Mouse (Mus musculus): Measurements from ENCODE around the gene C130050O18Rik.
A peak's percentile ranks its signal among the peaks of the same experiment; 100 is the strongest.

Gene C130050O18Rik

GRCm38 (mm10) chr5:139397959-139398753 is 6.9 kb upstream of the C130050O18Rik start:
- peak; percentile 91 for DNase-seq (ENCODE audit: low spot score)

DNA sequence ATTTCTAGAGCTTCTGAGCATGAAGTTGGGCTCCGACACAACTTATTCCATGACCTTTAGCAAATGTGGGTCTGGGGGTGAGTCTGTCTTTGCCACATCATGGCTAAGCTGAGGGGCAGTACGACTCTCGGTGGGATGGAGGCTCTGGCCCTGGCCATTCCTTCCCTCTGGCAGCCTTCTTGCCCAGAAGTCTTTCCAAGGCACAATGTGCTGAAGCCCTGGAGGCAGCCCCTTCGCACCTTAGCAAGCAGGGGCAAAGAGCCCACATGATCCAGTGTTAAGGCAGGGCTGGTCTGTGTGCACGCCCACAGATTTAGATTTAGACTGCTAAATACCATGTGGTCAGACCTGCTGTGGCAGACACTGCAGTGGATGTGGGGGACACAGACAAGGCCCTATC is 6.3 kb upstream of the C130050O18Rik start:
- DNase-seq (ENCODE audit: low spot score): no peak

DNA sequence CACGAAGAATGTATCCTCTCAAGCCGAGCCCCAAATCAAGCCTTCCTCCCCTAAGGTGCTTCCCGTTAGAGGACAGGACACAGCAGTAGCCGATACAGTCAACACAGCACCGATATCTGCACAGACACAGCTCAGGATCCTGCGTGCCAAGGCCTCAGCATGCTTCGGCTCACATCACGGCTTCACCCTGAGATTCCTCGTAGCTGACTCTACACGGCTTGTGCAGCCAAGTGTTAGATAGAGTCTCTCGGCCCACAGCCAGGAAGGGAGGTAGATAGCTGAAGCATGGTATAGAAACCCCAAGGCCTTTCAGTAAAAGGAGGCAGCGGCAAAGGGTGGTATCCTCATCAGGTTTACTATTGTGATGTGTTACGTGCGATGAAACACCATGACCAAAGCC is 5.1 kb upstream of the C130050O18Rik start:
- no peak for DNase-seq (ENCODE audit: low spot score)

GRCm38 (mm10) chr5:139402106-139402505 is 3.0 kb upstream of the C130050O18Rik start:
- DNase-seq (ENCODE audit: low spot score): no peak

- DNase-seq (ENCODE audit: low spot score): no peak
Observed at GRCm38 (mm10) chr5:139403692-139404260, 1.3 kb upstream of the C130050O18Rik start.

DNA sequence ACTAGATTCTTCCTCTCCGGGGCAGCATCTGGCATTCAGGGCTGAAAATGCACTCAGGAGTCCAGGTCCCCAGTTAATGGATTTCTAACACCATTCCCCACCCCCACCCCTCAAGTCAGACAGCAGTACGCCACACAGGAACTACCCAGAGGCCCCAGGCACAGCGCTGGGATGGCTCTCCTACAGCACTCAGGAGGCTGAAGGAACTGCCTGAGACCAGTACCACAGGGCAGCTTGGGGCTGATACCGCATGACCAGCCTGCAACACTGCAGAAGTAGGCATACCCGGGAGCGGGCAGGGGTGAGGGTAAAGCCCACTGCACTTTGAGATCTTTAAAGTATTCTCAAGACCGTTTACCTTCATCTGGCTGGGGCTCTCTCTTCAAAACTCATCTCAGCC is 398 bp downstream of the C130050O18Rik start:
- no peak for DNase-seq (ENCODE audit: low spot score)

- DNase-seq (ENCODE audit: low spot score): no peak
Observed at GRCm38 (mm10) chr5:139405953-139406352, 873 bp downstream of the C130050O18Rik start.

GRCm38 (mm10) chr5:139407121-139407885 is 2.2 kb downstream of the C130050O18Rik start:
- DNase-seq (ENCODE audit: low spot score): peak; percentile 54

GRCm38 (mm10) chr5:139408511-139408910 is 3.4 kb downstream of the C130050O18Rik start:
- no peak for DNase-seq (ENCODE audit: low spot score)

DNA sequence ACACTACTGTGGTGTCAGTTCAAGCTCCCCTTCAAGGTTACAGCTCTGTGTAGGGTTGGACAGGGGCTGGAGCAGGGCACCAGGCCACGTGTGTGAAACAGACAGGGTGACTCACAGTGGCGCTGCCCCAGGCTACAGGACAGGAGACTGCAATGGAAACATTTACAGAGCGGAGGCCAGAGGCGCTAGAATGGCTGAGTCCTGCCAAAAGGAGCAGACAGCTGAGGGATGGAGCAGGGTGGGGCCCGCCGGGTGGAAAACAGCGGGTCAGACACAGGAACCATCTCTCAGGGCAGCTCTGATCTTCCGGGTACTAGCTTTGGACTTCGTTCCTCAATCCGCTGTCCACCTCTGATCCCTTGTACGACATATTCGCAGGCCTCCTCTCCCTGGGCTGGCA is 4.3 kb downstream of the C130050O18Rik start:
- peak; percentile 83 for DNase-seq (ENCODE audit: low spot score)

DNA sequence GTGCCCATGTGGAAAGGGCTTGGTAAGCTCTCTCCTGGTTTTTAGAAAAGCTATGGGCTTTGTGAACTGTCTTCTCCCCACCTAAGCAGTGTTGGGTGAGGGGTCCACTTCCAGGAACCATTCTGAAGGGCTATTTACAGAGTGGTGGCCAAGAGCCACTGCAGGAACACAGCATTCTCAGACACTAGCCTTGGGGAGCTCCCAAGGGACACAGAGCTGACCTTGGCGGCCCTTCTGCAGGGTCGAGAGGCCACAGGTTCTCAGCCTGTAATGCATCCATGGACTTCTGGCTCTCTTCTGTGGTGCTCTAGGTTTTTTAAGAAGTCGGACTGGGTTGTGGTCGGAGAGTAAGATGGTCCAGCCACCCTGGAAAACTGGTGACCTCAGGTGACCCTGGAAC is 5.0 kb downstream of the C130050O18Rik start:
- DNase-seq (ENCODE audit: low spot score): no peak

- no peak for DNase-seq (ENCODE audit: low spot score)
Observed at GRCm38 (mm10) chr5:139411117-139411516, 6.0 kb downstream of the C130050O18Rik start.

DNA sequence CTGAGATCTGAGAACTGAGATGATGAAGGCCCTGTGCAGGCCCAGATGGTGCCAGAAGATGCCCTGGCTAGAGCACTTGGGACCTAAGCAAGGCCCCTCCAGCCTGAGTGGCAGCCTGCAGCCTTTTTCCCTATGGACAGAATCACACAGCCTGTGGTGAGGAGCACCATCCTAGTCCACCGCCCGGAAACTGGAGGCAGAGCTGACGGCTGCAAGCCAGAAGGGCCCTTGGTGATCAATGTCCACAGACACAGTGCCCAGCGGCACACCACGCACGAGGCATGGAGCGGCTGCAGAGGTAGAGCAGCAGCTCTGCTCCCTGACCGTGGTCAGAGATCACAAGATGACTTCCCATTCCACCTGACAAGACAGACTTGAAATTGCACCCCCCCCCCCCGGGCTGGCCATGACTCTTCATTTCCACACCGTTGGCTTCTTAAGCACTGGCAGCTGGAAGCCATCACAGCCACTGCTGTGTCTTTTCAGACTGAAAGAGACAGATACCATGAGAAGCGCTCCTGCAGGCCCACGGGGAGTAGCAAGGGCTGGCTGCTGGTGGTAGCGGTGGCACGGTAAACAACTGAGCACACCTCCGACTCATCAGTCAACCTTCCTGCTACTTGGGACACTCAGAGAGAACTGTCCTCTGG is 6.7 kb downstream of the C130050O18Rik start:
- DNase-seq (ENCODE audit: low spot score): peak; percentile 66

DNA sequence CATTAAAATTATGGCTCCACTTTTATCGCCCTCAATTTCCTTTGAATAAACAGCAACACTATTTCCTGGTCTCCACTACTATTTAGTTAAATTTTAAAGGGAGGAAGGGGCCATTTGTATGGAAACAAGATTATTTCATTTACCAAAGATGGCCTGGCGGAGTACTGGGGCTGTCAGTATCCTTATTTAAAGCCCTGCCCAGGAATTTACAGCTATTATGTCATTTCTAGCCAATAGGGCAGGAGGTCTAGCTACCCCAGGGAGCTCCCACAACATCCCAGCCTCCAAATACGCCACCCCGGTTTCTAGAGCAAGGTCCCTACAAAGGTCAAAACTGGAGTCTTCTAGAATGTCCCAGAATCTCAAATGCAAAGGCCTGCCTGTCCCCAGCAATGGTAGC is 8.5 kb downstream of the C130050O18Rik start:
- DNase-seq (ENCODE audit: low spot score): no peak

GRCm38 (mm10) chr5:139415001-139415400 is 9.9 kb downstream of the C130050O18Rik start:
- no peak for DNase-seq (ENCODE audit: low spot score)

GRCm38 (mm10) chr5:139416942-139417341 is 11.9 kb downstream of the C130050O18Rik start:
- no peak for DNase-seq (ENCODE audit: low spot score)

DNA sequence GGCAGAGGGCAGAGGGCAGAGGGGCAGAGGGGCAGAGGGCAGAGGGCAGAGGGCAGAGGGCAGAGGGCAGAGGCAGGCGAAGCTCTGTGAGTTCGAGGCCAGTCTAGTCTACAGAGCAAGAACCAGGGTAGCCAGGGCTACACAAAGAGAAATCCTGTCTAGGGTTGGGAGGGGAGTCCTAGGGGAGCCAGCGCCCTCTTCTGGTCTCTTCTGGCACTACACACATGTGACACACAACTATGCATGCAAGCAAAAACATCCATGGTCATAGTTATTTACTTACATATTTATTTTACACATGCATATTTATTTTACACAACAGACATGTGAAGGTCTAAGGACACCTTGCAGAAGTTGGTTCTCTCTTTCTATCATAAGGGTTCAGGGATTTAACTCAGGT is 12.4 kb downstream of the C130050O18Rik start:
- DNase-seq (ENCODE audit: low spot score): no peak

DNA sequence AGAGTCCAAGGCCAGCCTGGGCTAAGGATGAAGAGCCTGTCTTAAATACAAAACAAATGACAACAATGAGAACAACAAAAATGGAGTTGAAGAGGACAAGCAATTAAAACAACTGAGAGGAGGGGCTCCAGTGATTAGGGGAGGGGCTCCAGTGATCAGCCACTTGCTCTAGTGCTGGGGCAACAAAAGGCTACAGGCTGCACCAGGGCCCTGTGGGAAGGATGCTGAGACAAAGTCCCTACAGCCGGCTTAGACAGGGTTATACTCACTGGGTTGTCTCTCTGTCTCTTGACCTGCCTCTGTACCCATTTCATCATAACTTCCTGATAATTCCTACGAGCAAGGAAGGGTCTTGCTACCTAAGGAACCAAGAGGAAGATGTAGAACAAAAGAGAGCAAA is 13.0 kb downstream of the C130050O18Rik start:
- no peak for DNase-seq (ENCODE audit: low spot score)

DNA sequence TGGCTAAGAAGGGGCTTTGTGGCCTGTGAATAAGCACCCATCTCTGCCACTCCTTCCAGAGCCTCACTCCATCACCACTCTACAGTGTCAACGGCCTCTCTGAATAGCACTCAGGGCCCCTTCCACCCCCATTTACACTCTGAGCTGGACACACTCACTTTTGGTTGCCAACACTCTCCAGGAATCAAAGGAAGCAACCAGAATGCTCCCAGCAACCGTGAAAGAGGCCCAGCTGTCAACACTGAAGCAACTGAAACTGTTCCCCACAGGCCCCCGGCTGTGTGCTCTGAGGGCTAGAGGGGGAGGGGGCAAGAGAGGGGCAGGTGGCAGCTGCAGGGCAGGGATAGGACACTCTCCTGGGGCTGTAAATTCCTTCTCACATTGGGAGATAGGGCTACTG is 13.6 kb downstream of the C130050O18Rik start:
- DNase-seq (ENCODE audit: low spot score): no peak

GRCm38 (mm10) chr5:139423026-139423865 is 18.2 kb downstream of the C130050O18Rik start, which contains the start of gene Gper1:
Gene Gper1, plus strand, starts transcription at chr5:139423151.
- DNase-seq (ENCODE audit: low spot score): peak; percentile 83

GRCm38 (mm10) chr5:139425198-139425597 is 20.1 kb downstream of the C130050O18Rik start:
- DNase-seq (ENCODE audit: low spot score): no peak
